Mouse (Mus musculus) left cerebral cortex, adult 11 months (tissue): ENCODE measurements around the gene Tjp2.
A peak's percentile ranks its signal among the peaks of the same experiment; 100 is the strongest.
"Not testable (repeated sequence)": the region's sequence is repeated elsewhere in the genome, so short reads cannot be mapped to it uniquely, and the experiment has no call there.

Source experiments
- DNase-seq: peaks from one replicate; pipeline ENCODE4 v3.0.0; 2022; ENCODE audit warnings: low spot score

Tjp2 gene

GRCm38 (mm10) chr19:24224500-24225304, at the start of gene Tjp2:
TSS of gene Tjp2 (minus strand) at chr19:24225030.
- DNase-seq = no peak

GRCm38 (mm10) chr19:24274281-24274680, 49.5 kb upstream of the Tjp2 start:
- DNase-seq = no peak

- peak; percentile 65 for DNase-seq
Measured at GRCm38 (mm10) chr19:24271746-24272426, 47.1 kb upstream of the Tjp2 start.

- peak; percentile 29 for DNase-seq
Measured at GRCm38 (mm10) chr19:24271326-24271725, 46.5 kb upstream of the Tjp2 start.

- DNase-seq = no peak
Measured at GRCm38 (mm10) chr19:24268531-24268930, 43.7 kb upstream of the Tjp2 start.

GRCm38 (mm10) chr19:24266046-24266830, 41.4 kb upstream of the Tjp2 start:
- no peak for DNase-seq

- peak; percentile 72 for DNase-seq
Measured at GRCm38 (mm10) chr19:24264991-24265390, 40.2 kb upstream of the Tjp2 start.

GRCm38 (mm10) chr19:24262736-24263135, 37.9 kb upstream of the Tjp2 start:
- DNase-seq = no peak

GRCm38 (mm10) chr19:24259390-24260351, 34.8 kb upstream of the Tjp2 start:
- DNase-seq = no peak

- no peak for DNase-seq
Measured at GRCm38 (mm10) chr19:24258368-24258767, 33.5 kb upstream of the Tjp2 start.

GRCm38 (mm10) chr19:24257962-24258361, 33.1 kb upstream of the Tjp2 start:
- DNase-seq = no peak

GRCm38 (mm10) chr19:24253657-24254260, 28.9 kb upstream of the Tjp2 start:
- DNase-seq = no peak

GRCm38 (mm10) chr19:24251869-24252268, 27.0 kb upstream of the Tjp2 start:
- DNase-seq = no peak

- DNase-seq = no peak
Measured at GRCm38 (mm10) chr19:24243340-24243739, 18.5 kb upstream of the Tjp2 start.

- no peak for DNase-seq
Measured at GRCm38 (mm10) chr19:24241799-24242546, 17.1 kb upstream of the Tjp2 start.

- DNase-seq = no peak
Measured at GRCm38 (mm10) chr19:24241271-24241670, 16.4 kb upstream of the Tjp2 start.

GRCm38 (mm10) chr19:24238011-24238410, 13.2 kb upstream of the Tjp2 start:
- DNase-seq = no peak

- not testable (repeated sequence) for DNase-seq
Measured at GRCm38 (mm10) chr19:24232356-24232755, 7.5 kb upstream of the Tjp2 start.

- no peak for DNase-seq
Measured at GRCm38 (mm10) chr19:24225305-24225696, 471 bp upstream of the Tjp2 start.

GRCm38 (mm10) chr19:24223851-24224251, 979 bp downstream of the Tjp2 start:
- DNase-seq = no peak
